Mouse (Mus musculus) kidney, embryonic 15.5 days (tissue): ENCODE results near the gene Bcl2l12. TPM values are rescaled to one million over a fixed set of nuclear protein-coding genes. Genes with fewer than 3 reads are reported as not detected.
A peak's percentile ranks its signal among the peaks of the same experiment; 100 is the strongest.
"Not testable (repeated sequence)": the region's sequence is repeated elsewhere in the genome, so short reads cannot be mapped to it uniquely, and the experiment has no call there.

Experiments
- ATAC-seq: fragments of 200-750 bp; cut with Nextera tagmentation; replicated peaks from 2 replicates; pipeline ENCODE4 v1.8.0; 2017; ENCODE audit warnings: moderate TSS enrichment; ENCODE audit not compliant: low FRiP score
- H3K27ac ChIP-seq: fragments of 300-500 bp; sonication (generic); 2 replicates; pipeline ENCODE4 v1.5.1; 2015; ENCODE audit warnings: mild to moderate bottlenecking, inconsistent platforms
- H3K27me3 ChIP-seq: fragments of 300-500 bp; sonication (generic); 2 replicates; pipeline ENCODE4 v1.6.1; 2015; ENCODE audit warnings: inconsistent platforms
- H3K36me3 ChIP-seq: fragments of 300-500 bp; sonication (generic); 2 replicates; pipeline ENCODE4 v1.6.1; 2015; ENCODE audit warnings: inconsistent platforms
- H3K4me1 ChIP-seq: fragments of 300-500 bp; sonication (generic); 2 replicates; pipeline ENCODE4 v1.6.1; 2015; ENCODE audit warnings: inconsistent platforms
- H3K4me2 ChIP-seq: fragments of 300-500 bp; sonication (generic); 2 replicates; pipeline ENCODE4 v1.6.1; 2015; ENCODE audit warnings: moderate library complexity, mild to moderate bottlenecking, inconsistent platforms
- H3K4me3 ChIP-seq: fragments of 300-500 bp; sonication (generic); replicated peaks from 2 replicates; pipeline ENCODE4 v1.5.1; 2015; ENCODE audit warnings: mild to moderate bottlenecking, inconsistent platforms
- H3K9ac ChIP-seq: fragments of 300-500 bp; sonication (generic); 2 replicates; pipeline ENCODE4 v1.6.1; 2015; ENCODE audit warnings: mild to moderate bottlenecking, inconsistent platforms
- H3K9me3 ChIP-seq: fragments of 300-500 bp; sonication (generic); replicated peaks from 2 replicates; pipeline ENCODE4 v1.6.1; 2016; ENCODE audit warnings: inconsistent platforms
- WGBS: fragments of 180-500 bp; shearing (Covaris S2); methylation state at CpG from one replicate; pipeline ENCODE4 v1.1.7; 2015; ENCODE audit warnings: mixed read lengths; 5-methylcytosine and 5-hydroxymethylcytosine counted together
- polyA plus RNA-seq: library from polyadenylated mRNA; unstranded; fragments of >200 nt; fragmentation: Nextera tagmentation; extraction: Ambion mirVana; gene quantifications from 2 replicates; pipeline ENCODE4 v1.2.1, GENCODE M21; 2015

Bcl2l12 gene
- polyA plus RNA-seq, 1 experiment from 2014 or later, result 66.5 TPM

DNA sequence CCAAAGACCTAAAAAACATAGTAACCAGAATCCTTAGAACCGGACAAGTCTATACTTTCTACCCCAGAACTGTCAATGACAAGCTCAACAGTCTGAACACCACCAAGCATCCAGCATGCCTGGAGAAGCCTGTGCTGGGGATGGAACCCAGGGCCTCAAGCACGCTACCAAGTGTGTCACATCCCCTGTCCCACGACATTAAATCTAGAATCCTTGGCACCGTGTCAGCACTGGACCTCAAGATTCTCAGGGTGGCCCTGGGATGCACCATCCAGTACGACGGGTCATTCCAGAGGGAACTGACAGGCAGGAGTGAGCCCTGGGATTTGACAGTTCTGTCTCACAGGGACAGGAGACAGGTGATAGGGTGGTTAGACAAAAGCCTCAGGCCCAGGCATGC, 31.5 kb upstream of the Bcl2l12 start:
- H3K4me1 ChIP-seq, result no peaks in the 10 kb centered on the region
- no peaks in the 10 kb centered on the region for H3K27me3 ChIP-seq
- no peaks in the 10 kb centered on the region for H3K9me3 ChIP-seq
- ATAC-seq, result no peak
- H3K27ac ChIP-seq, result no peak overlapping the region
- WGBS, result 94% methylated on average over 6 of the region's 6 CpGs
- no peak overlapping the region for H3K4me3 ChIP-seq
- peaks cover 87% of the 10 kb centered on the region for H3K36me3 ChIP-seq
- H3K9ac ChIP-seq, result no peak overlapping the region
- no peak overlapping the region for H3K4me2 ChIP-seq

DNA sequence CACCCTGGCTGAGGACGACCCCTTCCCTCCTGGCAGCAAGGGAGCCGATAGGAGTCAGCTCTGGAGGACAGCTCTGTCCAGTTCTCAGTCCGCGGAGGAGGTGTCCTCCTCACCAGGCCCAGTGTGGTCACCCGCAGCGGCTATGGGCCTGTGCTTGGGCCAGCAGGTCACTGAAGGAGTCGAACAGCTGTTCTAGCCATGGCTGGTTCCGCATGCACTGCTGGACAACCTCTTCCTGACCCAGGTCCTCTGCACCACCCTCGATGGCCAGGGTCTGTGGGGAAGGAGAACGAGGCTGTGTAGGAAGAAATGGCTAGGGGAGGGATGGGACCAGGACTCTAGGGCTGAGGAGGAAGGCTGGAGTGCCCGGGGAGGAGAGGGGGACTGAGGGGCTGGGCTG, 29.8 kb upstream of the Bcl2l12 start:
- 82% methylated on average over 11 of the region's 11 CpGs for WGBS
- Histone ChIP-seq H3K4me2 (no peak overlapping the region), H3K27me3 (no peaks in the 10 kb centered on the region), H3K36me3 (peaks cover 71% of the 10 kb centered on the region), H3K4me1 (no peaks in the 10 kb centered on the region), H3K27ac (no peak overlapping the region), H3K9ac (no peak overlapping the region), H3K4me3 (no peak overlapping the region), H3K9me3 (no peaks in the 10 kb centered on the region)
- no peak for ATAC-seq

DNA sequence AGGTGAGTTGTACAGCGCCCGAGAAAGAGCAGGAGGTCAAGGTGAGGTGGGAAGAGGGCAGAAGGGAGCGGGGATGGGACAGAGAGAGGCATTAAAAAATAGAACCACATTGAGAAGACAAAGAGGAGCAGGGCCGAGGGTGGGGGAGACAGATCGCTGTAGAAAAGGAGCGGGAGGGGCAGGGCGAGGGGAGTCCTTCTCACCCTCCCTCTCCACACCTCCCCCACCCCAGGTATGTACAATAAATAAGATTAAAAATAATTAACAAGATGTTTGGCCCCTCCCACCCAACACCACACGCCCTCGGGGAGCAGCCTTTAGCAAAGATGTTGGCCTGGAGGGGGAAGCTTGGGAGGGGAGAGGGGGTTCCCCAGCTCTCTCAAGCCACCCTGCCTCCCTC, 29.2 kb upstream of the Bcl2l12 start:
- no peak overlapping the region for H3K9ac ChIP-seq
- H3K9me3 ChIP-seq, result no peaks in the 10 kb centered on the region
- H3K4me2 ChIP-seq, result no peak overlapping the region
- 92% methylated on average over 9 of the region's 9 CpGs for WGBS
- no peak for ATAC-seq
- no peaks in the 10 kb centered on the region for H3K27me3 ChIP-seq
- peaks cover 65% of the 10 kb centered on the region for H3K36me3 ChIP-seq
- H3K4me3 ChIP-seq, result no peak overlapping the region
- no peak overlapping the region for H3K27ac ChIP-seq
- no peaks in the 10 kb centered on the region for H3K4me1 ChIP-seq

DNA sequence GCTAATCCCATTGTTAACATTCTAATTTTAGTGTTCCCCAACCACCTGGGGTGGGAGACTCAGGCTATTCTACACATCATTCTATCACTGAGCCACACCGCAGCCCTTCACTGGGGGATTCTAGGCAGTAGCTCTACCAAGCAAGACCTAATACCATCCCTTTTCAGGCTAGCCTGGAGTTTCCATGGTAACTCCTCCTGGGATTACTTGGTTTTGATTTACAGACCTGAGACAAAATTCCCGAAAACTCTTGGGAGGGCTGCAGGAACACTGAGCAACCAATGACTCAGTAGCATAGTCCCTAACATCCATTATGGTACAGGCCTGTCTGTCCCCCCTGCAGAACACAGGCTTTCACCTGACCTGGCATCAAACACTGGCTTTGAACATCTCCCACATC, 27.7 kb upstream of the Bcl2l12 start:
- H3K4me3 ChIP-seq, result no peak overlapping the region
- no peak for ATAC-seq

DNA sequence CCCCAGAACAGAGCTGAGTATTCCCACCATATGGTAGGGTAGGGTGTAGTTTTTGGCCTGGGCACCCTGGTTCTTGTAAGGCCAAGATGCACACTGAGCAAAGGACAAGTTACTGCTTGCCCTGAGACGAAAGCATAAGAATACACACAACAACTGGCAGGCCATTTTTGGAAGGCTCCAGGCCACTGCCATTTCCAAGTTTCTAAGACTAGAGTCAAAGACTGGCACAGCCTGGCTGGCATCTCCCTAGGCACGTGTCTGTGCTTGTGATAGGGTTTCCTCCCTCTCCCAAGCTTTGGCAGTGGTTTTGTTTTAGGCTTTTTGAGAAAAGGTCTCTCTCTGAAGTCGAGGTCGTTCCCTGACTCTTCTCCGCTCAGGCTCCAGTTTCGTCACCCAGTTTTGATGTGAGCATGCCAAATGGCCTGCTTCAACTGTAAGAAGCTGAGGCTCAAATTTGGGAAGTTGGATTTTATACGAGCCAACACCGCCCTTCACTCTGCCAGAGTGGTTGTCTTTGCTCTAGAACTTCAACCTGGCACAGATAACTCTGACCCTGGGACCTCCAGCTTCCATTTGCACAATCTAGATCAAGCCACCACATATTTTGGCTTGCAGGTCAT, 27.2 kb upstream of the Bcl2l12 start:
- Histone ChIP-seq H3K27me3 (no peaks in the 10 kb centered on the region), H3K4me3 (no peak overlapping the region), H3K9me3 (no peaks in the 10 kb centered on the region), H3K4me1 (no peaks in the 10 kb centered on the region), H3K36me3 (peaks cover 44% of the 10 kb centered on the region), H3K4me2 (no peak overlapping the region), H3K9ac (no peak overlapping the region), H3K27ac (0 out of 2 replicates have a peak overlapping the region, but pooled peaks have one; percentile 9)
- 78% methylated on average over 8 of the region's 8 CpGs for WGBS
- no peak for ATAC-seq

More for the DNA sequence above, 27.7 kb upstream of the Bcl2l12 start:
- Histone ChIP-seq H3K27me3 (no peaks in the 10 kb centered on the region), H3K36me3 (peaks cover 50% of the 10 kb centered on the region), H3K4me1 (no peaks in the 10 kb centered on the region), H3K9ac (no peak overlapping the region), H3K27ac (no peak overlapping the region), H3K9me3 (no peaks in the 10 kb centered on the region), H3K4me2 (no peak overlapping the region)
- 59% methylated on average over 2 of the region's 2 CpGs for WGBS

DNA sequence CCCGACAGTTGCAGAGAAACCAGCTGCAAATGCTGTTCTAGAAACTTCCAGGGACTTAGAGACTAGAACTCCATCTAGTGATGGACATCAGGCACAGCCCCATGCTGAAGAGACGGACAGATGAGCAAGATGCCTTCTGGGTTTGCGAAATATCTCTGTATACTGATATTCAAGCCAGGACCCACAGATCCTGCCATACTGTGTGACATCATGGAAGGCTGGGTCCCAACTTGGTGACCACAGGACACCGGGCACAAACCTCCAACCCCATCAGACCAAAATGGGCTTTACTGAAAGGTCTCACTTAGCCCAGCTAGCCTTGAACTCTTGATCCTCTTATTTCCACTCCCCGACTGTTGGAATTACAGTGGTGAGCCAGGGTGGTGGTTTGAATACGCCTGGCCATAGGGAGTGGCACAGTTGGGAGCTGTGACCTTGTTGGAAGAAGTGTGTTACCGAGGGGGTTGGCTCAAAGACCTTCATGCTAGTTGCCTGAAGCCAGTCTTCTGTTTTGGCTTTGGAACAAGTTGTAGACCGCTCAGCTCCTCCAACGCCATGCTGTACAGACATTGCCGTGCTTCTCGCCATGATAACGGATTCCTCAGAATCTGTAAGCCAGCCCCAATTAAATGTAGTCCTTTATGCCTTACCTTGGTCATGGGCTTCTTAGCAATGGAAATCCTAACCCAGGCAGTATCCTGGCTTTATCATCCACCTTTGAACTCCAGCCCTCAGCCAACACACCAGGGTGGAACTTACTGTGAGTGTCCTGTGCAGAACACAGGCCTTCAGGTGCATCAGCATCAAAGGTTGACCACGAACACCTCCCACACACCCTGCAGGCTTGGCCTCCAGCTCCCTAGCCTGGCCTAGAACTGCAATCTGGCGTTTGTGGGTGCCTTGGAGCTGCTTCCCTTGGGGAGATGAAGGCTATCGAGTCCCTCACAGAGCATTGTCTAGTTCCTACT, 26.1 kb upstream of the Bcl2l12 start:
- Histone ChIP-seq H3K27ac (no peak overlapping the region; the same call in 1 of the 2 replicates), H3K36me3 (peaks cover 33% of the 10 kb centered on the region), H3K9ac (no peak overlapping the region), H3K27me3 (0 out of 2 replicates have a peak, but pooled peaks cover 4% of the 10 kb centered on the region), H3K9me3 (no peaks in the 10 kb centered on the region), H3K4me2 (no peak overlapping the region), H3K4me1 (peaks cover 5% of the 10 kb centered on the region; the same call in 1 of the 2 replicates), H3K4me3 (no peak overlapping the region)
- 88% methylated on average over 15 of the region's 15 CpGs for WGBS
- no peak for ATAC-seq

DNA sequence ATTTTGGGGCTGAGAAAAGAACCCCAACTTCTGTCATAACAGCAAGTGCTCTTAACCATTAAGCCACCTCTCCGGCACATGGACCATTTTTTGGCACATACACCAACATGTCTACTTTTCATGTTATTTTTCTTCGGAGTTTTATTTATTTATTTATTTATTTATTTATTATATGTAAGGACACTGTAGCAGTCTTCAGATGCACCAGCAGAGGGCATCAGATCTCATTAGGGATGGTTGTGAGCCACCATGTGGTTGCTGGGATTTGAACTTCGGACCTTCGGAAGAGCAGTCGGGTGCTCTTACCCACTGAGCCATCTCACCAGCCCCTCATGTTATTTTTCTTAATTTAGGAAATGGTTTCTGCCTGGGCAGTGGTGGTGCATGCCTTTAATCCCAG, 25.2 kb upstream of the Bcl2l12 start:
- not testable (repeated sequence) for H3K27me3 ChIP-seq, H3K9me3 ChIP-seq, H3K27ac ChIP-seq, H3K9ac ChIP-seq, ATAC-seq, H3K4me3 ChIP-seq, H3K4me2 ChIP-seq
- Histone ChIP-seq H3K4me1 (peaks cover 12% of the 10 kb centered on the region), H3K36me3 (peaks cover 24% of the 10 kb centered on the region)
- WGBS, result 79% methylated on average over 5 of the region's 5 CpGs

DNA sequence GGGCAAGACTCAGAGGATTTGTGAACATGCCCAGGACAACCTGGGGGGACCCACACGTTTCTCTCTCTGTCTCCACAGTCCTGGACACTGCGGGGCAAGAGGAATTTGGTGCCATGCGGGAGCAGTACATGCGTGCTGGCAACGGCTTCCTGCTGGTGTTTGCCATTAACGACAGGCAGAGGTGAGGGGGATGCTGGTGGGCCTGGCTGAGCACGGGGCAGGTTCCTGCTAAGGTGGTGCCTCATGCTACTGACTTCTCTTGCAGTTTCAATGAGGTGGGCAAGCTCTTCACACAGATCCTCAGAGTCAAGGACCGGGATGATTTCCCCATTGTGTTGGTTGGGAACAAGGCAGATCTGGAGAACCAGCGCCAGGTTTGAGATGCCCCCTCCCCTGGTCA, 21.7 kb upstream of the Bcl2l12 start:
- H3K36me3 ChIP-seq, result no peaks in the 10 kb centered on the region
- peaks cover 25% of the 10 kb centered on the region for H3K4me1 ChIP-seq
- no peak overlapping the region for H3K4me2 ChIP-seq
- no peak overlapping the region for H3K4me3 ChIP-seq
- no peaks in the 10 kb centered on the region for H3K9me3 ChIP-seq
- H3K27ac ChIP-seq, result no peak overlapping the region
- ATAC-seq, result no peak
- WGBS, result 73% methylated on average over 9 of the region's 9 CpGs
- no peak overlapping the region for H3K9ac ChIP-seq
- H3K27me3 ChIP-seq, result 0 out of 2 replicates have a peak, but pooled peaks cover 4% of the 10 kb centered on the region

DNA sequence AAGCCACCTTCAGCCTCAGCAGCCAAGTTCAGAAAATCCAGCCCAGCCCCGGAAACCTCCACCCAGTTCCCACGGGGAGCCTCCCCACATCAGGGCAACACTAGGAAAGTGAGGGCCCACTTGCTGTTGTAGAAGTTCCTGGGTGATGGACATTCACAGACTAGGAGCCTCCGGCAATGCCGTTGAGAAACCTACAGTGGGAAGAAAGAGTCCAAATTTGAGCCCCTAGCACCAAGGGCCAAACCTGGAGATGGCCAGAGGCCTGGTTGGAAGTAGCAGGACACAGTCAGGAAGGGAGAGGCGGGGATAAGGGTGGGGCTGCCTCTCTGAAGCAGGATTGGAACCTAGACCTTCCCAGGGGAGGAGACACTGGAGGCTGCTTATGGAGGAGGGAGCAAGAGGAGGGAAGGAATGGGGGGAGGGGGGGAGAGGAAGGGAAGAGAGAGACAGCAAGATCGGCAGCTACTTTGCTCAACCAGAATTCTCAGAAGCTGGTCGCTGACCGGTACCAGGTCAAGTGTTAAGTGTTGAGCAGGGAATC, 20.6 kb upstream of the Bcl2l12 start:
- H3K36me3 ChIP-seq, result no peaks in the 10 kb centered on the region; the same call in 1 of the 2 replicates
- no peak for ATAC-seq
- H3K4me1 ChIP-seq, result peaks cover 35% of the 10 kb centered on the region
- no peaks in the 10 kb centered on the region for H3K9me3 ChIP-seq
- H3K27me3 ChIP-seq, result 0 out of 2 replicates have a peak, but pooled peaks cover 4% of the 10 kb centered on the region
- H3K4me3 ChIP-seq, result peak overlapping the region; percentile 95
- H3K4me2 ChIP-seq, result peak overlapping the region; percentile 91
- H3K9ac ChIP-seq, result peak overlapping the region; percentile 65
- 25% methylated on average over 8 of the region's 8 CpGs for WGBS
- peak overlapping the region; percentile 98 for H3K27ac ChIP-seq

DNA sequence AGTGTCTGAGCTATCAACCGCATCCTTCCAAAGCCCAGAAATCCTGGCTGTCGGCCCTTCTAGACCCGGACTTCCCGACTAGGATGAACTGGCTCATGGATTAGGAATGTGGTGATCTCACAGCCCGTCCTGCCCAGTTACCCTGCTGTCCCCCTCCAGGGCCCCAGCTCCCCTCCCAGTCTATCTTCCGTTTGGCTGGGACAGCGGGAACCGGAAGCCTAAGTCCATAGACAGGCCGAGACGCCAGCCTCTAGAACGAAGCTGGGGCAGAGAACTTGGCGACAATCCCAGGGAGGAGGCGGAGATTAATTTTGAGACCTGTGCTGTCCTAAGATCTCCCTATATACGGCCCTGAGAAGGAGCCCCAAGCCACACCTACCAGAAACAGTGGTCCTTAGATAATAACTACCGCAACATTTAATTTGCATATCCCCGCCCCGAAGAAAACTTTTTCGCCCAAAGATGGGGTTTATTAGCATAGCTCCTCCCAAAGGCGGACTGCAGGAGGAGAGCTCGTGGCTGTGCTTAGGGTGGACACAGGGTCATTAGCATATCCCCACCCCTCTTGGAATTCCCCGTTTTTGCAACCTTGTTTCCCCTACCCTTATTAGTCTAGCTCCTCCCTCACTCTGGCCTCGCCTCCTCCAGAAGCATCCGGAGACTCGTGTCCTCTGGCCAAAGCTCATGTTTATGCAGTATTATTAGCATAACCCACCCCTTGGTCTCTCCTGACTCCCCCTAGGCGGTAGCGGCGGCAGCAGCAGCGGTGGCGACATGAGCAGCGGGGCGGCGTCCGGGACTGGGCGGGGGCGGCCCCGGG, 18.9 kb upstream of the Bcl2l12 start, which contains the start of gene Rras:
Rras (plus strand) TSS at position 720 of the 820 bp plus-strand sequence.
- H3K9ac ChIP-seq, result peak within 1 kb of the TSS; percentile 65
- ATAC-seq, result peak; percentile 93
- H3K36me3 ChIP-seq, result peaks cover 16% of the 10 kb centered on the region
- H3K9me3 ChIP-seq, result no peaks in the 10 kb centered on the region
- H3K27ac ChIP-seq, result peak within 1 kb of the TSS; percentile 98
- H3K4me1 ChIP-seq, result peaks cover 41% of the 10 kb centered on the region
- WGBS, result under 1% methylated on average over 36 of the region's 36 CpGs
- 0 out of 2 replicates have a peak, but pooled peaks cover 4% of the 10 kb centered on the region for H3K27me3 ChIP-seq
- peak within 1 kb of the TSS; percentile 95 for H3K4me3 ChIP-seq
- peak within 1 kb of the TSS; percentile 91 for H3K4me2 ChIP-seq

DNA sequence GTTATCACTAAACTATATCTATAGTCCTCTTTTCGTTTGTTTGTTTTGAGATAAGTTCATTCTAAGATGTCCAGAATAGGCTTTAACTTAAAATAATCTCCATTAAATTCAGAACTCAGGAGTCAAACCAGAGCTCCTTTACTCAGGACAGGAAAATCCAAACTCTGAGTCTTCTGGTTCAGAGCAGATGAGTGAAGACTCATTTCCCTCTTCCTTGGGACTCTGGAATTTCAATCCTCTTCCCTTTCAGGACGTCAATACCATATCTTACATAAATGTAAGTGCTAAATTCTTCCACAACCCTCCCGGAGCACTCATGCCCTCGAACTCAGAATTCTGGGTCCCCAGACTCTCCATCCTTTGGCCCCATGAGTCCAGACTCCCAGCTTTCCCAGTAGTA, 18.2 kb upstream of the Bcl2l12 start:
- 4% methylated on average over 4 of the region's 4 CpGs for WGBS
- H3K4me3 ChIP-seq, result peak overlapping the region; percentile 95
- peaks cover 23% of the 10 kb centered on the region for H3K36me3 ChIP-seq
- ATAC-seq, result no peak
- 0 out of 2 replicates have a peak, but pooled peaks cover 4% of the 10 kb centered on the region for H3K27me3 ChIP-seq
- no peaks in the 10 kb centered on the region for H3K9me3 ChIP-seq
- H3K4me2 ChIP-seq, result peak overlapping the region; percentile 91
- H3K4me1 ChIP-seq, result peaks cover 41% of the 10 kb centered on the region
- H3K27ac ChIP-seq, result peak overlapping the region; percentile 98
- peak overlapping the region; percentile 50 for H3K9ac ChIP-seq
